Mouse (Mus musculus): ENCODE measurements around the gene Pkib. TPM values are rescaled to one million over a fixed set of nuclear protein-coding genes. Genes with fewer than 3 reads are reported as not detected.

Gene Pkib
- polyA plus RNA-seq, 1 experiment from 2014 or later: 2.3 TPM

GRCm38 (mm10) chr10:57785552-57785951 is 153.8 kb downstream of the Pkib start:
- H3K4me1 ChIP-seq (ENCODE audit: control insufficient read depth, insufficient read depth, low read length): no peaks in the 10 kb centered on the region; the same call in 1 of the 2 replicates
- H3K9ac ChIP-seq (replicated peaks; ENCODE audit: low read length): peak overlapping the region; percentile 22
- no peak for ATAC-seq (replicated peaks; ENCODE audit: insufficient number of reproducible peaks, low FRiP score, low TSS enrichment, low read depth)
- no peaks in the 10 kb centered on the region for H3K36me3 ChIP-seq (replicated peaks; ENCODE audit: control insufficient read depth, insufficient read depth, low read depth, low read length)
- H3K4me2 ChIP-seq (ENCODE audit: low read depth, low read length): no peak overlapping the region
- H3K27me3 ChIP-seq (ENCODE audit: control insufficient read depth, insufficient read depth, low read length): no peaks in the 10 kb centered on the region
- peak overlapping the region; percentile 3; the same call in 1 of the 2 replicates for H3K4me3 ChIP-seq (ENCODE audit: low read depth, low read length)
- WGBS: 64% methylated on average over 2 of the region's 2 CpGs
- H3K9me3 ChIP-seq (replicated peaks; ENCODE audit: control insufficient read depth, low read length): no peaks in the 10 kb centered on the region
- no peak for DNase-seq (ENCODE audit: low spot score)
- H3K27ac ChIP-seq (replicated peaks; ENCODE audit: low read depth, low read length): 0 out of 2 replicates have a peak overlapping the region, but pooled peaks have one; percentile 3

Other genes starting within 250 kb of the Pkib start
- gene Hsf2, start 145.6 kb upstream of the Pkib start, polyA plus RNA-seq (2014; fragmentation: Nextera tagmentation; extraction: Ambion mirVana): 44.3 and 53.0 TPM in 2 replicates
- gene Serinc1, start 99.5 kb upstream of the Pkib start, polyA plus RNA-seq (2014; fragmentation: Nextera tagmentation; extraction: Ambion mirVana): 184 and 196 TPM in 2 replicates
- 215 and 244 TPM in 2 replicates for gene Fabp7, start 152.9 kb downstream of the Pkib start, polyA plus RNA-seq (2014; fragmentation: Nextera tagmentation; extraction: Ambion mirVana)
- 10.0 and 11.0 TPM in 2 replicates for gene Smpdl3a, start 162.4 kb downstream of the Pkib start, polyA plus RNA-seq (2014; fragmentation: Nextera tagmentation; extraction: Ambion mirVana)